Mouse (Mus musculus) bone marrow, adult 2 months (tissue): ENCODE measurements around the gene Bcap29. TPM values are rescaled to one million over a fixed set of nuclear protein-coding genes. Genes with fewer than 3 reads are reported as not detected.
A peak's percentile ranks its signal among the peaks of the same experiment; 100 is the strongest.
"Not testable (repeated sequence)": the region's sequence is repeated elsewhere in the genome, so short reads cannot be mapped to it uniquely, and the experiment has no call there.

ENCODE experiments used
- H3K27ac ChIP-seq: fragments of 200-500 bp; 2 replicates; pipeline ENCODE4 v1.5.1; 2012; ENCODE audit warnings: low read depth, mild to moderate bottlenecking, control low read depth, inconsistent platforms, low read length; ENCODE audit not compliant: control insufficient read depth, poor library complexity, insufficient read depth
- H3K4me1 ChIP-seq: fragments of 200-500 bp; 2 replicates; pipeline ENCODE4 v1.6.1; 2011; ENCODE audit warnings: low read length; ENCODE audit not compliant: control insufficient read depth, insufficient read depth
- H3K4me3 ChIP-seq: fragments of 200-500 bp; replicated peaks from 2 replicates; pipeline ENCODE3; 2011; ENCODE audit warnings: mild to moderate bottlenecking, low read depth, low read length, control low read depth; ENCODE audit not compliant: control insufficient read depth
- CTCF ChIP-seq: fragments of 200-500 bp; IDR thresholded peaks from 2 replicates; pipeline ENCODE4 v1.5.1; 2011; ENCODE audit warnings: low read length, control low read depth; ENCODE audit not compliant: control insufficient read depth, insufficient read depth
- POLR2A ChIP-seq: fragments of 200-500 bp; IDR thresholded peaks from 2 replicates; pipeline ENCODE4 v1.6.1; 2011; ENCODE audit warnings: low read depth, mild to moderate bottlenecking, control low read depth, low read length, borderline replicate concordance; ENCODE audit not compliant: control insufficient read depth
- WGBS: fragments of 180-500 bp; shearing (Covaris S2); methylation state at CpG from one replicate; pipeline ENCODE4 v1.1.7; 2018; 5-methylcytosine and 5-hydroxymethylcytosine counted together
- polyA plus RNA-seq: library from polyadenylated mRNA; stranded (reverse); fragments of >200 nt; gene quantifications from 2 replicates; pipeline ENCODE4 v1.2.4, GENCODE M21; 2011; ENCODE audit warnings: low replicate concordance; ENCODE audit not compliant: missing spikeins, insufficient read depth, insufficient read length

Gene Bcap29
- polyA plus RNA-seq, 1 experiment = 12.6 TPM

- Histone ChIP-seq H3K4me1 (no peaks in the 10 kb centered on the region; the same call in 1 of the 2 replicates), H3K4me3 (peak overlapping the region; percentile 80), H3K27ac (peak overlapping the region; percentile 35; the same call in 1 of the 2 replicates)
- WGBS = under 1% methylated on average over 13 of the region's 13 CpGs
- TF ChIP-seq CTCF (no peak), POLR2A (no peak)
These were observed 502 bp downstream of the Bcap29 start for GRCm38 (mm10) chr12:31633970-31634342.

- H3K27ac ChIP-seq, H3K4me3 ChIP-seq, H3K4me1 ChIP-seq: not testable (repeated sequence)
- WGBS = 89% methylated on average over 9 of the region's 9 CpGs
These were observed 6.1 kb downstream of the Bcap29 start for GRCm38 (mm10) chr12:31628396-31628795.

GRCm38 (mm10) chr12:31625016-31625415, 9.4 kb downstream of the Bcap29 start:
- no peak overlapping the region for H3K27ac ChIP-seq
- 93% methylated on average over 1 of the region's 1 CpGs for WGBS
- H3K4me3 ChIP-seq = no peak overlapping the region
- TF ChIP-seq CTCF (no peak), POLR2A (no peak)
- H3K4me1 ChIP-seq = no peaks in the 10 kb centered on the region

- Histone ChIP-seq H3K4me1 (no peaks in the 10 kb centered on the region), H3K27ac (no peak overlapping the region), H3K4me3 (no peak overlapping the region)
- no peak for TF ChIP-seq POLR2A
- no peak for TF ChIP-seq CTCF
- 87% methylated on average over 8 of the region's 8 CpGs for WGBS
These were observed 14.4 kb downstream of the Bcap29 start for GRCm38 (mm10) chr12:31620106-31620505.

GRCm38 (mm10) chr12:31613353-31613752, 21.1 kb downstream of the Bcap29 start:
- TF ChIP-seq CTCF (no peak), POLR2A (no peak)
- Histone ChIP-seq H3K4me3 (no peak overlapping the region), H3K27ac (no peak overlapping the region), H3K4me1 (no peaks in the 10 kb centered on the region)
- WGBS = 78% methylated on average over 4 of the region's 4 CpGs

- WGBS = 80% methylated on average over 3 of the region's 3 CpGs
These were observed 26.3 kb downstream of the Bcap29 start for GRCm38 (mm10) chr12:31608138-31608537.

GRCm38 (mm10) chr12:31604894-31605293, 29.6 kb downstream of the Bcap29 start:
- Histone ChIP-seq H3K27ac (no peak overlapping the region), H3K4me3 (no peak overlapping the region), H3K4me1 (no peaks in the 10 kb centered on the region)
- 82% methylated on average over 3 of the region's 3 CpGs for WGBS
- no peak for TF ChIP-seq POLR2A
- no peak for TF ChIP-seq CTCF

More at GRCm38 (mm10) chr12:31608138-31608537, 26.3 kb downstream of the Bcap29 start:
- Histone ChIP-seq H3K4me1 (no peaks in the 10 kb centered on the region), H3K4me3 (no peak overlapping the region), H3K27ac (no peak overlapping the region)
- TF ChIP-seq POLR2A (no peak), CTCF (no peak)

- Histone ChIP-seq H3K4me1 (no peaks in the 10 kb centered on the region), H3K27ac (no peak overlapping the region), H3K4me3 (no peak overlapping the region)
- TF ChIP-seq CTCF (no peak), POLR2A (no peak)
- 77% methylated on average over 6 of the region's 6 CpGs for WGBS
These were observed 30.9 kb downstream of the Bcap29 start for GRCm38 (mm10) chr12:31603586-31603985.

GRCm38 (mm10) chr12:31594296-31594695, 40.2 kb downstream of the Bcap29 start:
- TF ChIP-seq CTCF (no peak), POLR2A (no peak)
- WGBS = 91% methylated on average over 3 of the region's 3 CpGs
- Histone ChIP-seq H3K27ac (no peak overlapping the region), H3K4me1 (no peaks in the 10 kb centered on the region), H3K4me3 (no peak overlapping the region)

GRCm38 (mm10) chr12:31592011-31592410, 42.4 kb downstream of the Bcap29 start:
- no peak overlapping the region for H3K4me3 ChIP-seq
- 60% methylated on average over 3 of the region's 3 CpGs for WGBS
- no peaks in the 10 kb centered on the region for H3K4me1 ChIP-seq
- TF ChIP-seq CTCF (no peak), POLR2A (no peak)
- H3K27ac ChIP-seq = no peak overlapping the region
